Mouse (Mus musculus) thymus, adult 2 months (tissue): ENCODE data around the gene Gm49358.

Experiments
- CTCF ChIP-seq: fragments of 200-500 bp; IDR thresholded peaks from 2 replicates; pipeline ENCODE4 v1.5.1; 2012; ENCODE audit warnings: mild to moderate bottlenecking, control low read depth, low read length, moderate library complexity, borderline replicate concordance; ENCODE audit not compliant: control insufficient read depth, poor library complexity, insufficient read depth; ENCODE audit errors: extremely low read depth
- POLR2A ChIP-seq: fragments of 200-500 bp; IDR thresholded peaks from 2 replicates; pipeline ENCODE4 v1.6.1; 2012; ENCODE audit warnings: mild to moderate bottlenecking, low read length, control low read depth, moderate library complexity; ENCODE audit not compliant: control insufficient read depth, poor library complexity, insufficient read depth; ENCODE audit errors: extremely low read depth

DNA sequence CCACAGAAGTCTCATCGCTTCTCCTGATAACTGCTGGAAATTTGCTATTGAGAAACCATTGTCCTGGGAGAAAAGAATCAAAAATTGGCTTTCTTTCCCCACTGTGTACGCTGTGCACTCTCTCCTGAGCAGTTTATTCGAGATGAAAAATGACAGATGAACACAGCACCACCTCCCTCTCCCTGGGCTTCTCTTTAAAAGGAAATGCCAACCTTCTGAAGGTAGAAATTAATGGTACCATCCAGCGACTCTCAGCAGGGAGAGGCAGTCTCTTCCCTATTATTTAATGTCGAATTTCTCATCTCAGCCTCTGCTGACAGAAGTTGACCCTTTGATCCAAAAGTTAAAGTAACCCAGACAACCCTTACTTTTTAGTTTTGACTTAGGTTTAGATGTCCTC is 5.4 kb downstream of the Gm49358 start:
- TF ChIP-seq CTCF = no peak
- TF ChIP-seq POLR2A = no peak
